Mouse (Mus musculus) heart, embryonic 13.5 days (tissue): ENCODE measurements around the gene Gys2. TPM values are rescaled to one million over a fixed set of nuclear protein-coding genes. Genes with fewer than 3 reads are reported as not detected.

Source experiments
- ATAC-seq: fragments of 200-750 bp; cut with Nextera tagmentation; 2 replicates; pipeline ENCODE4 v1.8.0; 2017; ENCODE audit warnings: moderate TSS enrichment; ENCODE audit not compliant: insufficient number of reproducible peaks, low FRiP score, low TSS enrichment; ENCODE audit errors: extremely low read depth
- H3K27ac ChIP-seq: fragments of 300-500 bp; sonication (generic); replicated peaks from 2 replicates; pipeline ENCODE4 v1.5.1; 2015; ENCODE audit warnings: moderate library complexity, mild to moderate bottlenecking, inconsistent platforms
- H3K27me3 ChIP-seq: fragments of 300-500 bp; sonication (generic); replicated peaks from 2 replicates; pipeline ENCODE4 v1.6.1; 2015; ENCODE audit warnings: mild to moderate bottlenecking, inconsistent platforms
- H3K36me3 ChIP-seq: fragments of 300-500 bp; sonication (generic); 2 replicates; pipeline ENCODE4 v1.6.1; 2015; ENCODE audit warnings: mild to moderate bottlenecking, inconsistent platforms
- H3K4me1 ChIP-seq: fragments of 300-500 bp; sonication (generic); 2 replicates; pipeline ENCODE4 v1.6.1; 2015; ENCODE audit warnings: inconsistent platforms
- H3K4me2 ChIP-seq: fragments of 300-500 bp; sonication (generic); 2 replicates; pipeline ENCODE4 v1.6.1; 2015; ENCODE audit warnings: inconsistent platforms, mild to moderate bottlenecking, moderate library complexity
- H3K4me3 ChIP-seq: fragments of 300-500 bp; sonication (generic); 2 replicates; pipeline ENCODE4 v1.5.1; 2015; ENCODE audit warnings: moderate library complexity, mild to moderate bottlenecking, inconsistent platforms
- H3K9ac ChIP-seq: fragments of 300-500 bp; sonication (generic); 2 replicates; pipeline ENCODE4 v1.6.1; 2015; ENCODE audit warnings: inconsistent platforms, mild to moderate bottlenecking, moderate library complexity
- H3K9me3 ChIP-seq: fragments of 300-500 bp; sonication (generic); 2 replicates; pipeline ENCODE4 v1.6.1; 2016; ENCODE audit warnings: inconsistent platforms
- WGBS: fragments of 180-500 bp; shearing (Covaris S2); methylation state at CpG from one replicate; pipeline ENCODE4 v1.1.7; 2015; ENCODE audit warnings: mixed read lengths; 5-methylcytosine and 5-hydroxymethylcytosine counted together
- polyA plus RNA-seq: library from polyadenylated mRNA; unstranded; fragments of >200 nt; fragmentation: Nextera tagmentation; extraction: Ambion mirVana; gene quantifications from 2 replicates; pipeline ENCODE4 v1.2.1, GENCODE M21; 2015

The Gys2 gene
- polyA plus RNA-seq, 1 experiment from 2014 or later: 0.23 TPM

GRCm38 (mm10) chr6:142392312-142392711 is 80.6 kb downstream of the Gys2 start:
- H3K36me3 ChIP-seq: peaks cover 44% of the 10 kb centered on the region
- no peak overlapping the region for H3K4me2 ChIP-seq
- no peak for ATAC-seq
- peaks cover 30% of the 10 kb centered on the region for H3K4me1 ChIP-seq
- no peaks in the 10 kb centered on the region for H3K9me3 ChIP-seq
- no peaks in the 10 kb centered on the region for H3K27me3 ChIP-seq
- WGBS: 56% methylated on average over 5 of the region's 5 CpGs
- no peak overlapping the region for H3K4me3 ChIP-seq
- no peak overlapping the region for H3K27ac ChIP-seq
- 0 out of 2 replicates have a peak overlapping the region, but pooled peaks have one; percentile 10 for H3K9ac ChIP-seq

- H3K27me3 ChIP-seq: no peaks in the 10 kb centered on the region
- peaks cover 18% of the 10 kb centered on the region for H3K36me3 ChIP-seq
- peak overlapping the region; percentile 13; the same call in 1 of the 2 replicates for H3K4me3 ChIP-seq
- no peak overlapping the region; the same call in 1 of the 2 replicates for H3K4me2 ChIP-seq
- H3K9me3 ChIP-seq: no peaks in the 10 kb centered on the region
- H3K9ac ChIP-seq: no peak overlapping the region
- H3K27ac ChIP-seq: no peak overlapping the region
- no peak for ATAC-seq
- WGBS: 57% methylated on average over 2 of the region's 2 CpGs
- H3K4me1 ChIP-seq: peaks cover 36% of the 10 kb centered on the region
Observed at GRCm38 (mm10) chr6:142389101-142389500, 83.8 kb downstream of the Gys2 start.

GRCm38 (mm10) chr6:142387755-142388271 is 85.1 kb downstream of the Gys2 start:
- peaks cover 7% of the 10 kb centered on the region for H3K36me3 ChIP-seq
- H3K4me1 ChIP-seq: peaks cover 36% of the 10 kb centered on the region
- H3K27ac ChIP-seq: no peak overlapping the region
- H3K4me3 ChIP-seq: peak overlapping the region; percentile 99
- H3K9ac ChIP-seq: peak overlapping the region; percentile 94
- H3K27me3 ChIP-seq: no peaks in the 10 kb centered on the region
- H3K4me2 ChIP-seq: peak overlapping the region; percentile 74
- no peaks in the 10 kb centered on the region for H3K9me3 ChIP-seq
- no peak for ATAC-seq
- WGBS: 14% methylated on average over 8 of the region's 8 CpGs

GRCm38 (mm10) chr6:142387011-142387754 is 85.7 kb downstream of the Gys2 start, which contains the start of the genes Recql and Golt1b:
Recql (minus strand) TSS chr6:142387087.
Golt1b (plus strand) TSS chr6:142387221.
- under 1% methylated on average over 76 of the region's 87 CpGs for WGBS

GRCm38 (mm10) chr6:142386285-142387010 is 86.5 kb downstream of the Gys2 start:
- ATAC-seq: no peak; the same call in 1 of the 2 replicates
- 3% methylated on average over 31 of the region's 31 CpGs for WGBS

More at GRCm38 (mm10) chr6:142387011-142387754, 85.7 kb downstream of the Gys2 start, which contains the start of the genes Recql and Golt1b:
- ATAC-seq: peak; percentile 99
- Histone ChIP-seq H3K4me1 (peaks cover 34% of the 10 kb centered on the region), H3K9ac (peak within 1 kb of the TSS; percentile 94), H3K27ac (peak within 1 kb of the TSS; percentile 49; the same call in 1 of the 2 replicates), H3K4me2 (peak within 1 kb of the TSS; percentile 74), H3K9me3 (no peaks in the 10 kb centered on the region), H3K4me3 (peak within 1 kb of the TSS; percentile 99), H3K27me3 (no peaks in the 10 kb centered on the region), H3K36me3 (peaks cover 6% of the 10 kb centered on the region; the same call in 1 of the 2 replicates)

GRCm38 (mm10) chr6:142384521-142384920 is 88.4 kb downstream of the Gys2 start:
- no peak overlapping the region for H3K9ac ChIP-seq
- no peaks in the 10 kb centered on the region for H3K27me3 ChIP-seq
- no peak overlapping the region for H3K4me3 ChIP-seq
- no peaks in the 10 kb centered on the region for H3K9me3 ChIP-seq
- 86% methylated on average over 9 of the region's 9 CpGs for WGBS
- 0 out of 2 replicates have a peak, but pooled peaks cover 2% of the 10 kb centered on the region for H3K36me3 ChIP-seq
- peaks cover 24% of the 10 kb centered on the region for H3K4me1 ChIP-seq
- no peak overlapping the region for H3K4me2 ChIP-seq
- no peak for ATAC-seq
- H3K27ac ChIP-seq: no peak overlapping the region

More at GRCm38 (mm10) chr6:142386285-142387010, 86.5 kb downstream of the Gys2 start:
- Histone ChIP-seq H3K27ac (no peak overlapping the region), H3K36me3 (peaks cover 6% of the 10 kb centered on the region; the same call in 1 of the 2 replicates), H3K9ac (peak overlapping the region; percentile 76), H3K4me2 (peak overlapping the region; percentile 74), H3K9me3 (no peaks in the 10 kb centered on the region), H3K4me3 (peak overlapping the region; percentile 99), H3K4me1 (peaks cover 30% of the 10 kb centered on the region), H3K27me3 (no peaks in the 10 kb centered on the region)

- H3K36me3 ChIP-seq: peaks cover 7% of the 10 kb centered on the region
- no peak for ATAC-seq
- no peak overlapping the region for H3K4me3 ChIP-seq
- peaks cover 6% of the 10 kb centered on the region for H3K4me1 ChIP-seq
- no peak overlapping the region for H3K9ac ChIP-seq
- no peak overlapping the region for H3K27ac ChIP-seq
- WGBS: 88% methylated on average over 7 of the region's 7 CpGs
- no peaks in the 10 kb centered on the region for H3K9me3 ChIP-seq
- H3K4me2 ChIP-seq: no peak overlapping the region
- no peaks in the 10 kb centered on the region for H3K27me3 ChIP-seq
Observed at GRCm38 (mm10) chr6:142381615-142382014, 91.3 kb downstream of the Gys2 start.

- H3K27ac ChIP-seq: no peak overlapping the region
- 88% methylated on average over 6 of the region's 6 CpGs for WGBS
- peaks cover 22% of the 10 kb centered on the region for H3K36me3 ChIP-seq
- no peaks in the 10 kb centered on the region for H3K4me1 ChIP-seq
- no peak overlapping the region for H3K9ac ChIP-seq
- H3K4me3 ChIP-seq: no peak overlapping the region
- no peak for ATAC-seq
- no peaks in the 10 kb centered on the region for H3K9me3 ChIP-seq
- no peak overlapping the region for H3K4me2 ChIP-seq
- H3K27me3 ChIP-seq: no peaks in the 10 kb centered on the region
Observed at GRCm38 (mm10) chr6:142379961-142380360, 92.9 kb downstream of the Gys2 start.

GRCm38 (mm10) chr6:142378576-142379330 is 94.2 kb downstream of the Gys2 start:
- H3K9me3 ChIP-seq: no peaks in the 10 kb centered on the region
- WGBS: 74% methylated on average over 8 of the region's 8 CpGs

GRCm38 (mm10) chr6:142377081-142377480 is 95.8 kb downstream of the Gys2 start:
- H3K9ac ChIP-seq: no peak overlapping the region
- H3K27me3 ChIP-seq: no peaks in the 10 kb centered on the region
- no peak overlapping the region for H3K4me3 ChIP-seq
- no peak overlapping the region for H3K27ac ChIP-seq
- peaks cover 46% of the 10 kb centered on the region for H3K36me3 ChIP-seq
- no peaks in the 10 kb centered on the region for H3K9me3 ChIP-seq
- H3K4me1 ChIP-seq: no peaks in the 10 kb centered on the region
- no peak overlapping the region for H3K4me2 ChIP-seq
- 81% methylated on average over 1 of the region's 1 CpGs for WGBS
- ATAC-seq: no peak

More at GRCm38 (mm10) chr6:142378576-142379330, 94.2 kb downstream of the Gys2 start:
- H3K27ac ChIP-seq: no peak overlapping the region
- H3K36me3 ChIP-seq: peaks cover 34% of the 10 kb centered on the region
- no peaks in the 10 kb centered on the region for H3K27me3 ChIP-seq
- H3K4me2 ChIP-seq: no peak overlapping the region
- no peak for ATAC-seq
- no peak overlapping the region for H3K4me3 ChIP-seq
- H3K9ac ChIP-seq: no peak overlapping the region
- H3K4me1 ChIP-seq: no peaks in the 10 kb centered on the region
